Comparison of ENCODE assay signal across 10 mouse cellular contexts in the genomic region with DNA sequence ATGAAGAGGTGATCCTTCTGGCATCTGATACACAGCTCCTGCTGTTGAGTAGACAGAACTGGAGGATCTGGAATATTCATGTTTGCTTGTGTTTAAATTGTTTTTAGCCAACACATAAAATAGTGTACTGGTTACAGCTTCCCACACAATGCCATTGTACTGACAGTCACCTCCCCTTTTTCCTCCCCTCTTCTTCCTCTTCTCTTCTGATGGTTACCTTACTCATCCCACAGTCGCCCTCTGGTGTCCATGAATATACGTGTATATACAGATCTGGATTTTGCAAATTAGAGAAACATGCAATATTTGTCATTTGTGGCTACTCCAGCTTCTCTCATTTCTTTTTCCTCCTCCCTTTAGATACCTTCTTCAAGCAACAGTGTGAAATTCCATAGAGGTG. TPM values are rescaled to one million over a fixed set of nuclear protein-coding genes. Genes with fewer than 3 reads are reported as not detected.
DNase-seq lines count a peak whose midpoint lies in the region; ATAC-seq and TF ChIP-seq lines count a peak whose summit lies in the region.
"Had no signal": no experiment of that assay in that cellular context is flagged by ENCODE, and none has a peak within 500 bp of the region (broad histone marks: within the 10 kb centered on the region; RNA-seq: fewer than 3 reads in every experiment).

No protein-coding gene starts in this region.

- no peaks in the 10 kb centered on the region for H3K27me3 ChIP-seq in kidney, embryonic 14.5 days (ENCODE audit: control insufficient read depth, insufficient read depth, low read length)
- H3K27me3 ChIP-seq: embryonic facial prominence, embryonic 13.5 days had no signal

- 50% methylated on average over 2 of the region's 2 CpGs for WGBS in kidney, embryonic 14.5 days

- no peaks in the 10 kb centered on the region for H3K36me3 ChIP-seq in kidney, embryonic 14.5 days (ENCODE audit: control insufficient read depth, insufficient read depth, low read length)
- H3K36me3 ChIP-seq: embryonic facial prominence, embryonic 13.5 days had no signal

- 0 out of 2 replicates have a peak, but pooled peaks have one; percentile 10 for TF ChIP-seq CTCF in cortical plate, adult 2 months (IDR thresholded peaks at IDR 0.05; ENCODE audit: extremely low read depth, insufficient read depth, low read length)

- TF ChIP-seq POLR2A in cortical plate, adult 2 months (IDR thresholded peaks at IDR 0.05; ENCODE audit: extremely low read depth, insufficient read depth, low read length): no peak

- H3K4me3 ChIP-seq in kidney, embryonic 14.5 days (ENCODE audit: low read length): no peak overlapping the region
- H3K4me3 ChIP-seq in cortical plate, adult 2 months (ENCODE audit: insufficient read depth, low read length): no peak overlapping the region
- H3K4me3 ChIP-seq: embryonic facial prominence, embryonic 13.5 days had no signal

- H3K9ac ChIP-seq in kidney, embryonic 14.5 days (ENCODE audit: low read depth, low read length): no peak overlapping the region
- H3K9ac ChIP-seq: embryonic facial prominence, embryonic 13.5 days had no signal

- H3K4me2 ChIP-seq in kidney, embryonic 14.5 days (replicated peaks; ENCODE audit: low read depth, low read length): no peak overlapping the region
- H3K4me2 ChIP-seq: embryonic facial prominence, embryonic 13.5 days had no signal

- H3K27ac ChIP-seq in kidney, embryonic 14.5 days (ENCODE audit: low read depth, low read length): no peak overlapping the region
- no peak overlapping the region for H3K27ac ChIP-seq in cortical plate, adult 2 months (ENCODE audit: insufficient read depth, low read length)
- H3K27ac ChIP-seq: embryonic facial prominence, embryonic 13.5 days had no signal

- H3K9me3 ChIP-seq in kidney, embryonic 14.5 days (ENCODE audit: control insufficient read depth, low read length): no peaks in the 10 kb centered on the region

- ATAC-seq in CD4-positive, CD25-positive, alpha-beta regulatory T cell, adult 4 months: no peak
- ATAC-seq in kidney, embryonic 14.5 days (ENCODE audit: low FRiP score, low TSS enrichment): no peak
- ATAC-seq in megakaryocyte progenitor cell, adult 5-6 weeks (replicated peaks; ENCODE audit: poor library complexity): 0 out of 2 replicates have a peak, but pooled peaks have one; percentile 31
- no peak for ATAC-seq in erythroid progenitor cell, adult 5-6 weeks (replicated peaks; ENCODE audit: low FRiP score, poor library complexity, severe bottlenecking)

- DNase-seq in CD4-positive, CD25-positive, alpha-beta regulatory T cell, adult 2 months (ENCODE audit: low read depth, low spot score): peak; percentile 88
- peak; percentile 24 for DNase-seq in kidney, postnatal 14 days
- no peak for DNase-seq in ovary, postnatal 10 days (ENCODE audit: low spot score)

- no peaks in the 10 kb centered on the region for H3K4me1 ChIP-seq in kidney, embryonic 14.5 days (ENCODE audit: control insufficient read depth, insufficient read depth, low read length)
- H3K4me1 ChIP-seq in cortical plate, adult 2 months (ENCODE audit: control insufficient read depth, insufficient read depth, low read length): no peaks in the 10 kb centered on the region
- H3K4me1 ChIP-seq: embryonic facial prominence, embryonic 13.5 days had no signal

RNA-seq across cellular contexts. Expression of a gene that starts 1.5 kb away (rescaled TPM):
- polyA plus RNA-seq in CD4-positive, CD25-positive, alpha-beta regulatory T cell, adult 4 months (2017; shearing (Covaris generic)): 100 to 1,000 TPM; 247 to 270 TPM
- 0.22 TPM in 1 of 2 replicates, not detected in the other for polyA plus RNA-seq in kidney, embryonic 14.5 days (2014; fragmentation: Nextera tagmentation; extraction: Ambion mirVana)
- polyA plus RNA-seq in cortical plate, adult 2 months (2012; rRNA removed): 0.04 and 0.09 TPM in 2 replicates
- total RNA-seq in megakaryocyte progenitor cell, adult 5-6 weeks (2015): 2.7 and 3.3 TPM in 2 replicates
- 5.4 and 5.8 TPM in 2 replicates for total RNA-seq in megakaryocyte progenitor cell, adult 5-6 weeks (2017)
- 4.2 and 22.3 TPM in 2 replicates for total RNA-seq in erythroid progenitor cell, adult 5-6 weeks (2015; ENCODE audit: low replicate concordance)
- 6.9 and 12.3 TPM in 2 replicates for total RNA-seq in erythroid progenitor cell, adult 5-6 weeks (2017; ENCODE audit: low replicate concordance)
- total RNA-seq: left cerebral cortex, postnatal 10 days had no signal

RNA-seq across cellular contexts. Expression of a gene that starts 50.2 kb away (rescaled TPM):
- 100 to 1,000 TPM; 806 to 834 TPM for polyA plus RNA-seq in CD4-positive, CD25-positive, alpha-beta regulatory T cell, adult 4 months (2017; shearing (Covaris generic))
- 3.3 and 3.8 TPM in 2 replicates for polyA plus RNA-seq in kidney, embryonic 14.5 days (2014; fragmentation: Nextera tagmentation; extraction: Ambion mirVana)
- polyA plus RNA-seq in cortical plate, adult 2 months (2012; rRNA removed): 1.7 and 2.5 TPM in 2 replicates
- 13.3 and 20.8 TPM in 2 replicates for total RNA-seq in megakaryocyte progenitor cell, adult 5-6 weeks (2015)
- 38.8 and 50.9 TPM in 2 replicates for total RNA-seq in megakaryocyte progenitor cell, adult 5-6 weeks (2017)
- total RNA-seq in erythroid progenitor cell, adult 5-6 weeks (2015; ENCODE audit: low replicate concordance): 32.1 and 39.4 TPM in 2 replicates
- 40.9 and 43.8 TPM in 2 replicates for total RNA-seq in erythroid progenitor cell, adult 5-6 weeks (2017; ENCODE audit: low replicate concordance)

RNA-seq across cellular contexts. Expression of a gene that starts 59.8 kb away (rescaled TPM):
- polyA plus RNA-seq in CD4-positive, CD25-positive, alpha-beta regulatory T cell, adult 4 months (2017; shearing (Covaris generic)): under 1 TPM; 0.27 to 0.28 TPM
- 0.07 TPM in 1 of 2 replicates, not detected in the other for polyA plus RNA-seq in kidney, embryonic 14.5 days (2014; fragmentation: Nextera tagmentation; extraction: Ambion mirVana)
- polyA plus RNA-seq in cortical plate, adult 2 months (2012; rRNA removed): 0.06 TPM in 2 replicates
- total RNA-seq in megakaryocyte progenitor cell, adult 5-6 weeks (2015): 19.0 and 22.5 TPM in 2 replicates
- 7.9 and 9.8 TPM in 2 replicates for total RNA-seq in megakaryocyte progenitor cell, adult 5-6 weeks (2017)
- 21.3 and 75.9 TPM in 2 replicates for total RNA-seq in erythroid progenitor cell, adult 5-6 weeks (2015; ENCODE audit: low replicate concordance)
- total RNA-seq in erythroid progenitor cell, adult 5-6 weeks (2017; ENCODE audit: low replicate concordance): 4.2 and 12.1 TPM in 2 replicates
- total RNA-seq: left cerebral cortex, postnatal 10 days had no signal

Comparison
In these comparisons a context has a peak if more than half of its experiments do, and no peak if none do; other contexts are left out.
1. RNA of a gene that starts 1.5 kb away (polyA plus RNA-seq): 247 to 270 TPM in CD4-positive, CD25-positive, alpha-beta regulatory T cell, adult 4 months; 0.22 TPM in kidney, embryonic 14.5 days and 0.04 to 0.09 TPM in cortical plate, adult 2 months; every median in the first group is over 100 times any median in the second.
2. RNA of a gene that starts 50.2 kb away (polyA plus RNA-seq): 806 to 834 TPM in CD4-positive, CD25-positive, alpha-beta regulatory T cell, adult 4 months; 3.3 to 3.8 TPM in kidney, embryonic 14.5 days and 1.7 to 2.5 TPM in cortical plate, adult 2 months; every median in the first group is over 100 times any median in the second.